Mouse (Mus musculus) monocyte, adult 2 months (primary cell): ENCODE measurements around the gene Ifi44.

Experiments used
- DNase-seq, 2 experiments: peaks; one replicate each; pipeline ENCODE4 v3.0.0; 2022; ENCODE audit warnings: low spot score in 2 of 2, low read depth in 1 of 2

Ifi44 gene

GRCm38 (mm10) chr3:151749737-151750136 lies at the start of gene Ifi44:
TSS of gene Ifi44 (minus strand) at chr3:151749960.
- no peak for DNase-seq

GRCm38 (mm10) chr3:151788622-151789021 lies 38.9 kb upstream of the Ifi44 start:
- no peak for DNase-seq

- DNase-seq = no peak
These were observed 25.3 kb upstream of the Ifi44 start for GRCm38 (mm10) chr3:151775089-151775488.

- no peak for DNase-seq
These were observed 21.3 kb upstream of the Ifi44 start for GRCm38 (mm10) chr3:151771074-151771473.

- no peak for DNase-seq
These were observed 1.2 kb downstream of the Ifi44 start for GRCm38 (mm10) chr3:151748514-151748913.

- no peak for DNase-seq
These were observed 3.7 kb downstream of the Ifi44 start for GRCm38 (mm10) chr3:151746058-151746457.

GRCm38 (mm10) chr3:151742223-151742622 lies 7.5 kb downstream of the Ifi44 start:
- DNase-seq = no peak

- no peak for DNase-seq
These were observed 33.5 kb downstream of the Ifi44 start for GRCm38 (mm10) chr3:151716246-151716645.

- DNase-seq = no peak
These were observed 42.4 kb downstream of the Ifi44 start for GRCm38 (mm10) chr3:151707335-151707734.
